Mouse (Mus musculus) myocyte (in vitro differentiated cells): ENCODE data around the gene Arhgap22. TPM values are rescaled to one million over a fixed set of nuclear protein-coding genes. Genes with fewer than 3 reads are reported as not detected.
A peak's percentile ranks its signal among the peaks of the same experiment; 100 is the strongest.

Experiments used
- H3K27me3 ChIP-seq: one replicate; pipeline ENCODE4 v1.6.1; 2011; ENCODE audit not compliant: control insufficient read depth, insufficient read depth, insufficient read length
- H3K36me3 ChIP-seq: one replicate; pipeline ENCODE4 v1.6.1; 2011; ENCODE audit not compliant: control insufficient read depth, insufficient read depth
- H3K4me2 ChIP-seq: one replicate; pipeline ENCODE4 v1.6.1; 2011; ENCODE audit warnings: low read depth, control low read depth
- H3K4me3 ChIP-seq: one replicate; pipeline ENCODE4 v1.5.1; 2011; ENCODE audit warnings: mild to moderate bottlenecking, control low read depth, moderate library complexity
- H3K79me2 ChIP-seq: one replicate; pipeline ENCODE4 v1.6.1; 2011; ENCODE audit not compliant: control insufficient read depth, insufficient read depth
- H3ac ChIP-seq: one replicate; pipeline ENCODE4 v1.6.1; 2011; ENCODE audit not compliant: control insufficient read depth, insufficient read length
- CEBPB ChIP-seq: IDR thresholded peaks from 2 replicates; pipeline ENCODE4 v1.6.1; 2011; ENCODE audit warnings: mild to moderate bottlenecking, moderate library complexity; ENCODE audit not compliant: poor library complexity, insufficient read depth, severe bottlenecking
- E2F4 ChIP-seq: IDR thresholded peaks from one replicate; pipeline ENCODE4 v1.6.1; 2011; ENCODE audit warnings: mild to moderate bottlenecking, control low read depth, moderate library complexity; ENCODE audit not compliant: insufficient read depth
- MAX ChIP-seq: IDR thresholded peaks from one replicate; pipeline ENCODE4 v1.6.1; 2011; ENCODE audit warnings: low read depth, mild to moderate bottlenecking, control low read depth
- MYOD1 ChIP-seq, 3 experiments: IDR thresholded peaks; one replicate each; pipeline ENCODE4 v1.6.1; 2011; ENCODE audit warnings: control low read depth in 2 of 3, low read depth in 2 of 3, mild to moderate bottlenecking in 2 of 3, moderate library complexity in 1 of 3; ENCODE audit not compliant: insufficient read length in 2 of 3, control insufficient read depth in 1 of 3
- MYOG ChIP-seq, 3 experiments: IDR thresholded peaks; one replicate each; pipeline ENCODE4 v1.6.1; 2011; ENCODE audit warnings: control low read depth in 2 of 3, low read depth in 2 of 3, mild to moderate bottlenecking in 2 of 3; ENCODE audit not compliant: insufficient read length in 2 of 3, control insufficient read depth in 1 of 3, insufficient read depth in 1 of 3
- POLR2A ChIP-seq: IDR thresholded peaks from one replicate; pipeline ENCODE4 v1.6.1; 2011; ENCODE audit warnings: low read depth, mild to moderate bottlenecking, control low read depth, moderate library complexity; ENCODE audit not compliant: insufficient read length
- POLR2AphosphoS2 ChIP-seq: IDR thresholded peaks from one replicate; pipeline ENCODE4 v1.6.1; 2011; ENCODE audit warnings: low read depth, control low read depth; ENCODE audit not compliant: insufficient read length
- REST ChIP-seq: IDR thresholded peaks from one replicate; pipeline ENCODE4 v1.6.1; 2011; ENCODE audit warnings: mild to moderate bottlenecking, control low read depth, moderate library complexity; ENCODE audit not compliant: insufficient read depth, insufficient read length
- SRF ChIP-seq: IDR thresholded peaks from one replicate; pipeline ENCODE4 v1.6.1; 2011; ENCODE audit warnings: low read depth; ENCODE audit not compliant: control insufficient read depth, insufficient read length
- TCF12 ChIP-seq: IDR thresholded peaks from one replicate; pipeline ENCODE4 v1.6.1; 2011; ENCODE audit warnings: mild to moderate bottlenecking, control low read depth; ENCODE audit not compliant: poor library complexity, insufficient read depth, severe bottlenecking
- TCF3 ChIP-seq: IDR thresholded peaks from one replicate; pipeline ENCODE4 v1.6.1; 2011; ENCODE audit warnings: low read depth, control low read depth; ENCODE audit not compliant: insufficient read length
- USF1 ChIP-seq: IDR thresholded peaks from one replicate; pipeline ENCODE4 v1.6.1; 2011; ENCODE audit warnings: low read depth, mild to moderate bottlenecking, control low read depth, moderate library complexity
- polyA plus RNA-seq: library from polyadenylated mRNA; unstranded; fragments of >200 nt; fragmentation: generic; extraction: Trizol; gene quantifications from one replicate; pipeline ENCODE4 v1.2.1, GENCODE M21; 2012; ENCODE audit warnings: missing spikeins

Gene Arhgap22
- polyA plus RNA-seq, 1 experiment, result 53.3 TPM

DNA sequence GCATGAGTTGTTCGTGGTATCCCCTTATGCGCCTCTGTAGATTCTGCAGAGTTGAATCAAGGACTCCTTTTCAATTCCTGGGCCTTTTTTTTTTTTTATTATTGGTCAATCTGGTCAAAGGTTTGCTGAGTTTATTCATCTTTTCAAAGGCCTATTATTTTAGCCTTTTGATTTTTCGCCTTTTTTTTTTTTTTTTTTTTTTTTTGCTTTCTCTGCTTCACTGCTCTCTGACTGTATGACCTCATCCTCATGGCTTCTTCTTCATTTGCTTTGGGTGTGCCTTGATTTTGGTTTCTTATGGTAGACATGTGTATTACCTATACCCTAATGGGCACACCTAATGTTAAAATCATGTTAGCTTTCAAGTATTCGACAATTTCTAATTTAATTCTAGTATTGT is 11.4 kb downstream of the Arhgap22 start:
- Histone ChIP-seq H3K4me2 (no peak overlapping the region), H3K79me2 (no peaks in the 10 kb centered on the region), H3K27me3 (no peaks in the 10 kb centered on the region), H3ac (no peak overlapping the region), H3K36me3 (no peaks in the 10 kb centered on the region), H3K4me3 (no peak overlapping the region)
- TF ChIP-seq POLR2A (no peak), CEBPB (no peak), SRF (no peak), TCF3 (no peak), TCF12 (no peak), MYOG (IDR thresholded peaks at IDR 0.05; ENCODE audit: control insufficient read depth in 1 of 3, insufficient read depth in 1 of 3, insufficient read length in 2 of 3, low read depth in 2 of 3) (no peak), POLR2AphosphoS2 (no peak), MYOD1 (IDR thresholded peaks at IDR 0.05; ENCODE audit: control insufficient read depth in 1 of 3, insufficient read length in 2 of 3, low read depth in 2 of 3) (no peak), MAX (no peak), E2F4 (no peak), REST (no peak)

GRCm38 (mm10) chr14:33230672-33231071 is 16.8 kb downstream of the Arhgap22 start:
- H3K4me2 ChIP-seq, result peak overlapping the region; percentile 89
- no peaks in the 10 kb centered on the region for H3K79me2 ChIP-seq
- TF ChIP-seq POLR2A (no peak), E2F4 (no peak), MYOD1 (IDR thresholded peaks at IDR 0.05; ENCODE audit: control insufficient read depth in 1 of 3, insufficient read length in 2 of 3, low read depth in 2 of 3) (no peak), CEBPB (no peak), REST (no peak), TCF12 (no peak), MYOG (IDR thresholded peaks at IDR 0.05; ENCODE audit: control insufficient read depth in 1 of 3, insufficient read depth in 1 of 3, insufficient read length in 2 of 3, low read depth in 2 of 3) (no peak), MAX (no peak), TCF3 (no peak), USF1 (no peak), POLR2AphosphoS2 (no peak), SRF (no peak)
- H3ac ChIP-seq, result no peak overlapping the region
- peak overlapping the region; percentile 1 for H3K4me3 ChIP-seq
- no peaks in the 10 kb centered on the region for H3K27me3 ChIP-seq
- no peaks in the 10 kb centered on the region for H3K36me3 ChIP-seq

- H3K4me3 ChIP-seq, result peak overlapping the region; percentile 1
- no peaks in the 10 kb centered on the region for H3K27me3 ChIP-seq
- H3K4me2 ChIP-seq, result peak overlapping the region; percentile 89
- H3K36me3 ChIP-seq, result no peaks in the 10 kb centered on the region
- no peak overlapping the region for H3ac ChIP-seq
- no peaks in the 10 kb centered on the region for H3K79me2 ChIP-seq
- no peak for TF ChIP-seq E2F4
- no peak for TF ChIP-seq TCF12
- TF ChIP-seq TCF3, result no peak
- peak; percentile 25 for TF ChIP-seq POLR2A
These were observed 17.5 kb downstream of the Arhgap22 start for GRCm38 (mm10) chr14:33231311-33231710.

DNA sequence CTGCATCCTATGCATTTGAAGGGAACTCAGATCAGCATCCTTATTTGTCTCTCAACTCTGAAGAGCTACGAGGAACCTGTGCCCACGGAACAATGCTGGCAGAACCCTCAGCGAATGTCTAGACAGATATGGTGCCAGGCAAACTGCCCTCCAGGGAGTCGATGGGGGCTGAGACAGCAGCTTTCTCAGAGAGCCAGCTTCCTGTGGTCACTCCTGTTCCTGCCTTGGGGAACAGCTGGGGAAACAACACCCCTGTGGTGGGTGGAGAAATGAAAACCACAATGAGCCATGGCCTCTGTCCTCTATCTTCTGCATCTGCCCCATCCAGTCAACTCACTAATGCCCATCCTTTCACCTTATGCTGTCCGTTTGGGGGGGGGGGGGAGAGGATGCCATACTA is 18.2 kb downstream of the Arhgap22 start:
- H3K27me3 ChIP-seq, result no peaks in the 10 kb centered on the region
- peak; percentile 56 for TF ChIP-seq SRF
- no peak for TF ChIP-seq MAX
- TF ChIP-seq TCF3, result peak; percentile 87
- peak; percentile 98 for TF ChIP-seq TCF12
- no peak for TF ChIP-seq E2F4
- TF ChIP-seq CEBPB, result no peak
- TF ChIP-seq POLR2A, result peak; percentile 17
- no peak for TF ChIP-seq POLR2AphosphoS2
- TF ChIP-seq MYOG (IDR thresholded peaks at IDR 0.05; ENCODE audit: control insufficient read depth in 1 of 3, insufficient read depth in 1 of 3, insufficient read length in 2 of 3, low read depth in 2 of 3), result peak; percentile 75 to 98 (median 95)
- no peak for TF ChIP-seq USF1
- TF ChIP-seq REST, result no peak
- peak; percentile 84 to 99 (median 97) for TF ChIP-seq MYOD1 (IDR thresholded peaks at IDR 0.05; ENCODE audit: control insufficient read depth in 1 of 3, insufficient read length in 2 of 3, low read depth in 2 of 3)
- no peaks in the 10 kb centered on the region for H3K79me2 ChIP-seq
- peak overlapping the region; percentile 89 for H3K4me2 ChIP-seq
- no peak overlapping the region for H3ac ChIP-seq
- peak overlapping the region; percentile 1 for H3K4me3 ChIP-seq
- no peaks in the 10 kb centered on the region for H3K36me3 ChIP-seq

GRCm38 (mm10) chr14:33235661-33236060 is 21.8 kb downstream of the Arhgap22 start:
- Histone ChIP-seq H3K27me3 (no peaks in the 10 kb centered on the region), H3K36me3 (no peaks in the 10 kb centered on the region), H3ac (no peak overlapping the region), H3K4me2 (peak overlapping the region; percentile 14), H3K4me3 (no peak overlapping the region), H3K79me2 (no peaks in the 10 kb centered on the region)
- TF ChIP-seq USF1 (no peak), TCF12 (no peak), CEBPB (no peak), POLR2A (no peak), SRF (no peak), POLR2AphosphoS2 (no peak)
